In the genomic region with DNA sequence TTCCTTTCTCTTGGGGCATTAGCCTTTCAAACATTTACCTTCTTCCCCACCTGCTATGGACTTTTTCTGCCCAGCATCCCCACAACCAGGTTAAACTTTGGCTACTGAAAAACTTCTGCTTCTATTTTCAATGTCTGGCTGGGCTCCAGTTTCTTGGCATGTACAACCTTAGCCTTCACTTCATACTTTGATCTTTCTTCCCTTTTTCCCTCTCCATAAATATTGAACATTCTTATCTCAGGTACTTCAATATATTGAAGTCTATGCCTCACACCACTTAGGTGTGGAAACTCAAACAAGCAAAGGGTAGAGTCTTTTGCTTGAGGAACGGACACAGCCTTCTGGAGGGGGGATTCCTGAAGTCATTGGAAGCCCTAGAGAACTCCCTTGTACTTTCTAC, we compare ENCODE assay signal across 25 mouse cellular contexts. TPM values are rescaled to one million over a fixed set of nuclear protein-coding genes. Genes with fewer than 3 reads are reported as not detected.
"Had no signal": no experiment of that assay in that cellular context is flagged by ENCODE, and none has a peak within 500 bp of the region (broad histone marks: within the 10 kb centered on the region; RNA-seq: fewer than 3 reads in every experiment).

No protein-coding gene starts in this region.

- H3K4me1 ChIP-seq: heart, embryonic 10.5 days; heart, embryonic 12.5 days; hindbrain, embryonic 12.5 days; intestine, embryonic 15.5 days; limb, embryonic 10.5 days; limb, embryonic 12.5 days had no signal

- H3K27ac ChIP-seq: heart, adult 2 months; heart, embryonic 10.5 days; hindbrain, embryonic 10.5 days; hindbrain, embryonic 12.5 days; hindbrain, embryonic 14.5 days; intestine, embryonic 15.5 days; layer of hippocampus, adult 2 months; left cerebral cortex, adult 2 months; limb, embryonic 10.5 days; limb, embryonic 12.5 days had no signal

- DNase-seq: forebrain, postnatal 0 days; gastrocnemius, postnatal 14 days; gastrocnemius, postnatal 36 days; heart, adult 11 months; heart, adult 2 months; heart, postnatal 10 days; heart, postnatal 4 days; kidney, adult 18-20 months; kidney, adult 8-10 months; kidney, postnatal 10 days; kidney, postnatal 25 days; kidney, postnatal 4 days had no signal

- H3K4me2 ChIP-seq: heart, embryonic 12.5 days; hindbrain, embryonic 12.5 days; hindbrain, embryonic 14.5 days; intestine, embryonic 15.5 days; limb, embryonic 12.5 days had no signal

- H3K9ac ChIP-seq: forebrain, postnatal 0 days; heart, embryonic 12.5 days; hindbrain, embryonic 12.5 days; hindbrain, embryonic 14.5 days; intestine, embryonic 15.5 days; limb, embryonic 12.5 days had no signal

- H3K9me3 ChIP-seq: heart, embryonic 10.5 days; heart, embryonic 12.5 days; hindbrain, embryonic 10.5 days; hindbrain, embryonic 12.5 days; intestine, embryonic 15.5 days; limb, embryonic 10.5 days; limb, embryonic 12.5 days had no signal

- H3K4me3 ChIP-seq: heart, adult 2 months; heart, embryonic 10.5 days; heart, embryonic 12.5 days; hindbrain, embryonic 10.5 days; hindbrain, embryonic 12.5 days; intestine, embryonic 15.5 days; layer of hippocampus, adult 2 months; left cerebral cortex, adult 2 months; limb, embryonic 10.5 days; limb, embryonic 12.5 days had no signal

- ATAC-seq: forebrain, postnatal 0 days; hindbrain, embryonic 16.5 days; inflammation-experienced regulatory T-cells, adult 6 months; intestine, embryonic 15.5 days; intestine, postnatal 0 days had no signal

- H3K36me3 ChIP-seq: heart, embryonic 10.5 days; heart, embryonic 12.5 days; hindbrain, embryonic 10.5 days; hindbrain, embryonic 12.5 days; intestine, embryonic 15.5 days; limb, embryonic 10.5 days; limb, embryonic 12.5 days had no signal

- H3K27me3 ChIP-seq: heart, embryonic 12.5 days; hindbrain, embryonic 12.5 days; intestine, embryonic 15.5 days; limb, embryonic 12.5 days had no signal

RNA-seq across cellular contexts. Expression of a gene that starts 16.4 kb away (rescaled TPM):
- polyA plus RNA-seq: inflammation-experienced regulatory T-cells, adult 6 months had no signal
